Mouse (Mus musculus): ENCODE measurements around the gene Rgl1. TPM values are rescaled to one million over a fixed set of nuclear protein-coding genes. Genes with fewer than 3 reads are reported as not detected.

Gene Rgl1
- polyA plus RNA-seq, 1 experiment from 2014 or later, result 33.2 TPM

GRCm38 (mm10) chr1:152540304-152540887, 225.8 kb downstream of the Rgl1 start:
- peaks cover 30% of the 10 kb centered on the region for H3K36me3 ChIP-seq (ENCODE audit: insufficient read depth, low read length)
- H3K9ac ChIP-seq (replicated peaks; ENCODE audit: low read depth), result no peak overlapping the region
- no peak overlapping the region for H3K27ac ChIP-seq (ENCODE audit: low read length)
- DNase-seq (ENCODE audit: low spot score), result peak; percentile 42
- no peak overlapping the region for H3K4me2 ChIP-seq (replicated peaks; ENCODE audit: low read depth, low read length)
- no peak for TF ChIP-seq CTCF (IDR thresholded peaks at IDR 0.05)
- no peak for TF ChIP-seq EP300 (IDR thresholded peaks at IDR 0.05)
- no peak overlapping the region for H3K4me3 ChIP-seq (ENCODE audit: low read depth, low read length)
- no peaks in the 10 kb centered on the region for H3K4me1 ChIP-seq (ENCODE audit: insufficient read depth, low read depth, low read length)
- H3K27me3 ChIP-seq (replicated peaks; ENCODE audit: insufficient read depth, low read length), result no peaks in the 10 kb centered on the region
- no peaks in the 10 kb centered on the region for H3K9me3 ChIP-seq (ENCODE audit: low read length)
- ATAC-seq, result no peak
- WGBS, result 82% methylated on average over 3 of the region's 3 CpGs

GRCm38 (mm10) chr1:152538817-152539216, 227.3 kb downstream of the Rgl1 start:
- 86% methylated on average over 4 of the region's 4 CpGs for WGBS
- Histone ChIP-seq H3K9me3 (ENCODE audit: low read length) (no peaks in the 10 kb centered on the region), H3K27ac (ENCODE audit: low read length) (no peak overlapping the region), H3K4me1 (ENCODE audit: insufficient read depth, low read depth, low read length) (no peaks in the 10 kb centered on the region), H3K36me3 (ENCODE audit: insufficient read depth, low read length) (peaks cover 27% of the 10 kb centered on the region), H3K4me3 (ENCODE audit: low read depth, low read length) (no peak overlapping the region), H3K9ac (replicated peaks; ENCODE audit: low read depth) (no peak overlapping the region), H3K4me2 (replicated peaks; ENCODE audit: low read depth, low read length) (no peak overlapping the region), H3K27me3 (replicated peaks; ENCODE audit: insufficient read depth, low read length) (no peaks in the 10 kb centered on the region)
- no peak for TF ChIP-seq EP300 (IDR thresholded peaks at IDR 0.05)
- TF ChIP-seq CTCF (IDR thresholded peaks at IDR 0.05), result no peak
- ATAC-seq (no peak), DNase-seq (ENCODE audit: low spot score) (no peak)

- ATAC-seq, result no peak
- WGBS, result 90% methylated on average over 13 of the region's 13 CpGs
- Histone ChIP-seq H3K27me3 (replicated peaks; ENCODE audit: insufficient read depth, low read length) (no peaks in the 10 kb centered on the region), H3K4me1 (ENCODE audit: insufficient read depth, low read depth, low read length) (no peaks in the 10 kb centered on the region), H3K9ac (replicated peaks; ENCODE audit: low read depth) (no peak overlapping the region), H3K27ac (ENCODE audit: low read length) (no peak overlapping the region), H3K9me3 (ENCODE audit: low read length) (no peaks in the 10 kb centered on the region), H3K4me2 (replicated peaks; ENCODE audit: low read depth, low read length) (no peak overlapping the region), H3K4me3 (ENCODE audit: low read depth, low read length) (no peak overlapping the region), H3K36me3 (ENCODE audit: insufficient read depth, low read length) (peaks cover 25% of the 10 kb centered on the region)
- TF ChIP-seq EP300 (IDR thresholded peaks at IDR 0.05) (no peak), CTCF (IDR thresholded peaks at IDR 0.05) (no peak)
- DNase-seq (ENCODE audit: low spot score), result no peak
Measured at GRCm38 (mm10) chr1:152537186-152537585, 229.0 kb downstream of the Rgl1 start.

GRCm38 (mm10) chr1:152536416-152537018, 229.6 kb downstream of the Rgl1 start:
- no peak for ATAC-seq

GRCm38 (mm10) chr1:152534531-152534930, 231.6 kb downstream of the Rgl1 start:
- DNase-seq (ENCODE audit: low spot score) (no peak), ATAC-seq (no peak)
- Histone ChIP-seq H3K4me3 (ENCODE audit: low read depth, low read length) (no peak overlapping the region), H3K4me2 (replicated peaks; ENCODE audit: low read depth, low read length) (no peak overlapping the region), H3K4me1 (ENCODE audit: insufficient read depth, low read depth, low read length) (no peaks in the 10 kb centered on the region; the same call in 1 of the 2 replicates), H3K36me3 (ENCODE audit: insufficient read depth, low read length) (peaks cover 19% of the 10 kb centered on the region; the same call in 1 of the 2 replicates), H3K27me3 (replicated peaks; ENCODE audit: insufficient read depth, low read length) (no peaks in the 10 kb centered on the region), H3K27ac (ENCODE audit: low read length) (no peak overlapping the region), H3K9me3 (ENCODE audit: low read length) (no peaks in the 10 kb centered on the region), H3K9ac (replicated peaks; ENCODE audit: low read depth) (no peak overlapping the region)
- TF ChIP-seq EP300 (IDR thresholded peaks at IDR 0.05), result no peak
- TF ChIP-seq CTCF (IDR thresholded peaks at IDR 0.05), result no peak
- 84% methylated on average over 7 of the region's 7 CpGs for WGBS

More at GRCm38 (mm10) chr1:152536416-152537018, 229.6 kb downstream of the Rgl1 start:
- Histone ChIP-seq H3K4me3 (ENCODE audit: low read depth, low read length) (no peak overlapping the region), H3K9me3 (ENCODE audit: low read length) (no peaks in the 10 kb centered on the region), H3K4me2 (replicated peaks; ENCODE audit: low read depth, low read length) (no peak overlapping the region), H3K36me3 (ENCODE audit: insufficient read depth, low read length) (peaks cover 25% of the 10 kb centered on the region; the same call in 1 of the 2 replicates), H3K9ac (replicated peaks; ENCODE audit: low read depth) (no peak overlapping the region), H3K27ac (ENCODE audit: low read length) (no peak overlapping the region), H3K4me1 (ENCODE audit: insufficient read depth, low read depth, low read length) (no peaks in the 10 kb centered on the region; the same call in 1 of the 2 replicates), H3K27me3 (replicated peaks; ENCODE audit: insufficient read depth, low read length) (no peaks in the 10 kb centered on the region)
- TF ChIP-seq CTCF (IDR thresholded peaks at IDR 0.05) (no peak), EP300 (IDR thresholded peaks at IDR 0.05) (no peak)
- no peak for DNase-seq (ENCODE audit: low spot score)
- WGBS, result 59% methylated on average over 16 of the region's 16 CpGs

- peaks cover 8% of the 10 kb centered on the region; the same call in 1 of the 2 replicates for H3K36me3 ChIP-seq (ENCODE audit: insufficient read depth, low read length)
- DNase-seq (ENCODE audit: low spot score) (peak; percentile 81), ATAC-seq (peak; percentile 63)
- H3K4me2 ChIP-seq (replicated peaks; ENCODE audit: low read depth, low read length), result no peak overlapping the region
- no peak overlapping the region for H3K9ac ChIP-seq (replicated peaks; ENCODE audit: low read depth)
- WGBS, result 35% methylated on average over 15 of the region's 15 CpGs
- no peaks in the 10 kb centered on the region for H3K9me3 ChIP-seq (ENCODE audit: low read length)
- no peak overlapping the region for H3K4me3 ChIP-seq (ENCODE audit: low read depth, low read length)
- no peaks in the 10 kb centered on the region for H3K27me3 ChIP-seq (replicated peaks; ENCODE audit: insufficient read depth, low read length)
- no peaks in the 10 kb centered on the region; the same call in 1 of the 2 replicates for H3K4me1 ChIP-seq (ENCODE audit: insufficient read depth, low read depth, low read length)
- TF ChIP-seq CTCF (IDR thresholded peaks at IDR 0.05) (peak; percentile 57), EP300 (IDR thresholded peaks at IDR 0.05) (no peak)
- H3K27ac ChIP-seq (ENCODE audit: low read length), result no peak overlapping the region
Measured at GRCm38 (mm10) chr1:152531498-152531897, 234.7 kb downstream of the Rgl1 start.
